In the genomic region with DNA sequence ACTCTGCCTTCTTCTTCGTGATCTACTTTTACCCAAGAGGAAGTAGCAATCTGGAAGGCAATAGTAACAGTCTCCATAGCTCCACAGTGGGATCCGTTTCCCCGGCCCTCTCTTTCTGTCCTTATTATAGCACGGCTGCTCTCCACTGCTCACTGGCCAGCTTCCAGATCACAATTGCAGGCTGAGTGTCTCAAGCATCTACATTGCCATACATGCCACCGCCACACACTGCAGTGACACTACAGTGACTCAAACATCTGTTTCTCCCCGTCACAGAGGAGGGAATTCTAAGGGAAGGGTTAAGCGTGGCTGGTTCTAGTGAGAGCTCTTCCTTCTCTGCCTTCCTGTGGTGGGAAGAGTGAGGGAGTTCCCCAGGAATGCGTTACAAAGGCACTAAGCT, we compare ENCODE assay signal across 9 mouse cellular contexts. TPM values are rescaled to one million over a fixed set of nuclear protein-coding genes. Genes with fewer than 3 reads are reported as not detected.
A peak's percentile ranks its signal among the peaks of the same experiment; 100 is the strongest.
DNase-seq lines count a peak whose midpoint lies in the region; ATAC-seq and TF ChIP-seq lines count a peak whose summit lies in the region.
"Had no signal": no experiment of that assay in that cellular context is flagged by ENCODE, and none has a peak within 500 bp of the region (broad histone marks: within the 10 kb centered on the region; RNA-seq: fewer than 3 reads in every experiment).

No protein-coding gene starts in this region.

- H3K36me3 ChIP-seq in C2C12 (ENCODE audit: control insufficient read depth, insufficient read depth): no peaks in the 10 kb centered on the region
- H3K36me3 ChIP-seq in heart, embryonic 11.5 days (ENCODE audit: control insufficient read depth, insufficient read depth, low read length): no peaks in the 10 kb centered on the region
- H3K36me3 ChIP-seq in forebrain, embryonic 12.5 days (replicated peaks): no peaks in the 10 kb centered on the region

- intact Hi-C loops in gastrocnemius, postnatal 14 days (cut with DNase I; ENCODE audit: low total_unique reads): no loop called here

- no peak overlapping the region for H3ac ChIP-seq in C2C12 (ENCODE audit: control insufficient read depth, insufficient read length, low read depth)

- H3K9me3 ChIP-seq in heart, embryonic 11.5 days (replicated peaks; ENCODE audit: control insufficient read depth, low read length): no peaks in the 10 kb centered on the region
- no peaks in the 10 kb centered on the region for H3K9me3 ChIP-seq in forebrain, embryonic 12.5 days

- H3K79me2 ChIP-seq in C2C12 (ENCODE audit: control insufficient read depth, insufficient read depth): no peaks in the 10 kb centered on the region

- H3K4me3 ChIP-seq in C2C12 (ENCODE audit: insufficient read depth, poor library complexity, severe bottlenecking): no peak overlapping the region
- no peak overlapping the region for H3K4me3 ChIP-seq in heart, embryonic 11.5 days (ENCODE audit: low read depth, low read length)
- no peak overlapping the region for H3K4me3 ChIP-seq in forebrain, embryonic 12.5 days (replicated peaks)

- H3K27me3 ChIP-seq in C2C12 (ENCODE audit: control insufficient read depth, insufficient read depth, insufficient read length): no peaks in the 10 kb centered on the region
- H3K27me3 ChIP-seq in heart, embryonic 11.5 days (ENCODE audit: control insufficient read depth, insufficient read depth, low read length): no peaks in the 10 kb centered on the region
- H3K27me3 ChIP-seq in forebrain, embryonic 12.5 days: no peaks in the 10 kb centered on the region
- H3K27me3 ChIP-seq: CH12.LX had no signal

- no peak for TF ChIP-seq CTCF in C2C12 (IDR thresholded peaks at IDR 0.05; ENCODE audit: control insufficient read depth, insufficient read depth, insufficient read length)

- no peak overlapping the region for H3K4me2 ChIP-seq in heart, embryonic 11.5 days
- no peak overlapping the region for H3K4me2 ChIP-seq in forebrain, embryonic 12.5 days

- ATAC-seq in heart, embryonic 11.5 days (replicated peaks; ENCODE audit: insufficient number of reproducible peaks, low FRiP score, low TSS enrichment): no peak; the same call in 1 of the 2 replicates
- no peak for ATAC-seq in forebrain, embryonic 12.5 days (ENCODE audit: low FRiP score)

- no peaks in the 10 kb centered on the region for H3K79me3 ChIP-seq in C2C12 (ENCODE audit: low read depth)

- no peak overlapping the region for H3K9ac ChIP-seq in heart, embryonic 11.5 days (ENCODE audit: low read depth, low read length)
- no peak overlapping the region for H3K9ac ChIP-seq in forebrain, embryonic 12.5 days

- 0 out of 2 replicates have a peak, but pooled peaks cover 2% of the 10 kb centered on the region for H3K4me1 ChIP-seq in heart, embryonic 11.5 days (ENCODE audit: control insufficient read depth, insufficient read depth, low read length)
- H3K4me1 ChIP-seq in forebrain, embryonic 12.5 days: peaks cover 3% of the 10 kb centered on the region; the same call in 1 of the 2 replicates

- WGBS in heart, embryonic 11.5 days (ENCODE audit: insufficient replicate concordance): 40% methylated on average over 8 of the region's 8 CpGs
- WGBS in forebrain, embryonic 12.5 days: 85% methylated on average over 8 of the region's 8 CpGs

- peak; percentile 16 for DNase-seq in gastrocnemius, postnatal 14 days
- no peak for DNase-seq in gastrocnemius, postnatal 10 days
- DNase-seq in lung, postnatal 36 days: peak; percentile 53
- no peak for DNase-seq in urinary bladder, postnatal 10 days (ENCODE audit: low spot score)
- DNase-seq in spleen, postnatal 36 days (ENCODE audit: low spot score in 2 of 2): no peak

- 0 out of 2 replicates have a peak overlapping the region, but pooled peaks have one; percentile 41 for H3K27ac ChIP-seq in heart, embryonic 11.5 days (ENCODE audit: low read depth, low read length)
- H3K27ac ChIP-seq in forebrain, embryonic 12.5 days: no peak overlapping the region

TF ChIP-seq in C2C12, 6 proteins besides CTCF, POLR2A, EP300 and RAD21:
- TF ChIP-seq MYOD1 (IDR thresholded peaks at IDR 0.05; ENCODE audit: control insufficient read depth, insufficient read length, low read depth) (peak; percentile 50), MAX (IDR thresholded peaks at IDR 0.05) (no peak), FOSL1 (IDR thresholded peaks at IDR 0.05; ENCODE audit: insufficient read depth, low read length, poor library complexity, severe bottlenecking) (no peak)

RNA-seq across cellular contexts. Expression of a gene that starts 9.5 kb away (rescaled TPM):
- total RNA-seq in gastrocnemius, postnatal 14 days (2021): 10 to 100 TPM; 12.5 to 14.6 TPM
- total RNA-seq in gastrocnemius, postnatal 10 days (2021): 10 to 100 TPM; 13.7 to 17.8 TPM
- polyA plus RNA-seq in C2C12 (2012; fragmentation: generic; extraction: Trizol): 4.9 TPM
- 11.2 and 13.1 TPM in 2 replicates for polyA plus RNA-seq in heart, embryonic 11.5 days (2014; fragmentation: Nextera tagmentation; extraction: Ambion mirVana)
- polyA plus RNA-seq in forebrain, embryonic 12.5 days (2016; fragmentation: Nextera tagmentation; extraction: Ambion mirVana): 19.3 and 19.4 TPM in 2 replicates

Comparison
In these comparisons a context has a peak if more than half of its experiments do, and no peak if none do; other contexts are left out.
1. DNase-seq: peak in gastrocnemius, postnatal 14 days (single experiment) and lung, postnatal 36 days (single experiment); none in gastrocnemius, postnatal 10 days (single experiment), urinary bladder, postnatal 10 days (single experiment) and spleen, postnatal 36 days (0 of 2).